Mouse (Mus musculus) urinary bladder, postnatal 14 days (tissue): ENCODE data around the gene Nek7.

ENCODE experiments used
- DNase-seq: peaks from one replicate; pipeline ENCODE4 v3.0.0; 2021; ENCODE audit warnings: low spot score

The Nek7 gene

GRCm38 (mm10) chr1:138619996-138620461, at the start of gene Nek7:
Gene Nek7, minus strand, starts transcription at chr1:138620141.
- DNase-seq = peak; percentile 56

- DNase-seq = no peak
These were observed 42.4 kb upstream of the Nek7 start for GRCm38 (mm10) chr1:138662342-138662741.

GRCm38 (mm10) chr1:138654212-138654611, 34.3 kb upstream of the Nek7 start:
- DNase-seq = no peak

- DNase-seq = no peak
These were observed 25.1 kb upstream of the Nek7 start for GRCm38 (mm10) chr1:138644991-138645390.

GRCm38 (mm10) chr1:138643306-138643830, 23.4 kb upstream of the Nek7 start:
- no peak for DNase-seq

GRCm38 (mm10) chr1:138640934-138641461, 21.1 kb upstream of the Nek7 start:
- DNase-seq = peak; percentile 17

- DNase-seq = peak; percentile 43
These were observed 17.9 kb upstream of the Nek7 start for GRCm38 (mm10) chr1:138637850-138638249.

- no peak for DNase-seq
These were observed 14.6 kb upstream of the Nek7 start for GRCm38 (mm10) chr1:138634561-138634960.

- no peak for DNase-seq
These were observed 9.0 kb upstream of the Nek7 start for GRCm38 (mm10) chr1:138628919-138629318.

GRCm38 (mm10) chr1:138628486-138628885, 8.5 kb upstream of the Nek7 start:
- no peak for DNase-seq

- DNase-seq = no peak
These were observed 7.9 kb upstream of the Nek7 start for GRCm38 (mm10) chr1:138627804-138628203.

GRCm38 (mm10) chr1:138626288-138626687, 6.3 kb upstream of the Nek7 start:
- DNase-seq = no peak

- DNase-seq = no peak
These were observed 3.9 kb upstream of the Nek7 start for GRCm38 (mm10) chr1:138623870-138624269.

GRCm38 (mm10) chr1:138622831-138623230, 2.9 kb upstream of the Nek7 start:
- no peak for DNase-seq

- DNase-seq = peak; percentile 27
These were observed 2.5 kb upstream of the Nek7 start for GRCm38 (mm10) chr1:138622431-138622830.

- DNase-seq = peak; percentile 98
These were observed 598 bp downstream of the Nek7 start for GRCm38 (mm10) chr1:138619114-138619971.

GRCm38 (mm10) chr1:138618012-138618354, 2.0 kb downstream of the Nek7 start:
- DNase-seq = peak; percentile 91

GRCm38 (mm10) chr1:138617279-138618011, 2.5 kb downstream of the Nek7 start:
- DNase-seq = no peak

- no peak for DNase-seq
These were observed 4.6 kb downstream of the Nek7 start for GRCm38 (mm10) chr1:138615388-138615787.

- DNase-seq = no peak
These were observed 5.2 kb downstream of the Nek7 start for GRCm38 (mm10) chr1:138614552-138615287.

- DNase-seq = no peak
These were observed 7.8 kb downstream of the Nek7 start for GRCm38 (mm10) chr1:138612177-138612576.

- no peak for DNase-seq
These were observed 10.8 kb downstream of the Nek7 start for GRCm38 (mm10) chr1:138609176-138609575.
